Mouse (Mus musculus) megakaryocyte-erythroid progenitor cell, adult 5 weeks (primary cell): ENCODE measurements around the gene Lrfn3. TPM values are rescaled to one million over a fixed set of nuclear protein-coding genes. Genes with fewer than 3 reads are reported as not detected.

Experiments used
- polyA plus RNA-seq: library from polyadenylated mRNA; stranded (reverse); fragments of >175 nt; gene quantifications from 2 replicates; pipeline ENCODE4 v1.2.3, GENCODE M21; 2012

Lrfn3 gene
- polyA plus RNA-seq, result 0.11 TPM in 1 of 2 replicates, not detected in the other

DNA sequence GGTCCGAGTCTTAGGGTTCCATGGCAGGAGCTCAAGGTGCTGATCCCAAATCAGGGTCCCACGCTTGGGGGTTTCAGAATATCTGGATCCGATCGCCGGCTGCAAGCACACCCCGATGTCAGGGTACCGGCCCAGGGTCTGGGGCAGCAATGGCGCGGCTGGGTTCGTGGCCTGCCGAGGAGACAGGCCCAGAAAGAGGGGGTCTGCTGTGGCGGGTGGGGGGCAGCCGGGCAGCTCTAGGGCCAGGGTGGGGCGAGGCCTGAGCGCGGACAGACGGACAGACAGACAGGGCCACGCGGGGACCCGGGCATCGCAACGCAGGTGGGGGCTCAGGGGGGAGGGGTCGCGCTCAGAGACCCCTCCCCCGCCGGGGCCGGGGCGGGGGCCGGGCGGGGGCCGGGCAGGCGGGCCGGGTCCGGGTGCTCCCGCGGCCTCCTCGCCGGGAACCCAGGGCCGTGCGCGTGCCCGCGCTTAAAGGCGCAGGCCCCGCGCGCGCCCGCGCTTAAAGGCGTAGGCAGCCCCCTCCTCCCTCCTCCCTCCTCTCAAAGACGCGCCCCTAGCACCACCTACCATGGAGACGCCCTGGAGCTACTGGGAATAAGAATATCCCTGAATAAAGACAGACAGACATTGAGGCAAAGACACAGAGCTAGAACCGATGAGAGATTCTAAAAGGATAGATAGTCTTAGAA, at the start of gene Lrfn3:
Lrfn3 (minus strand) TSS at position 121 of the 692 bp plus-strand sequence.

DNA sequence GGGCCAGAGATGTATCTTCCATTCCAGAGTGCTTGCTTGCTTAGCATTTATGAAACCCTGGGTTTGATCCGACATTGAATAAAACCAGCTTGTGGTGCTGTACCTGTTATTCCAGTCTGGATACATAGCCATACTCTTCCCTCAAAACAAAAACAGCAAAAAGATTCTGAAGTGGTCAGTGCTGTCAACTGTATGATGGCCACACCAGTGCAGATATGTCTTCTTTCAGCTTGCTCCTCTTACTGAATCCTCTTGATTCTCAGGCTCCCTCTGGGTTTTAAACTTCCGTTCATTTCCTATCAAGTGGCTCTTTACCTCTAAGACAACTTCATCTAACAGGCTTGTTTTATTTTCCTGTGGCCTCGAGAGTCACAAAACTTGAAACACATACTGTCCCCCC, 38.8 kb downstream of the Lrfn3 start, which contains the start of gene Sdhaf1:
Sdhaf1 (minus strand) TSS at position 101 of the 400 bp plus-strand sequence.

DNA sequence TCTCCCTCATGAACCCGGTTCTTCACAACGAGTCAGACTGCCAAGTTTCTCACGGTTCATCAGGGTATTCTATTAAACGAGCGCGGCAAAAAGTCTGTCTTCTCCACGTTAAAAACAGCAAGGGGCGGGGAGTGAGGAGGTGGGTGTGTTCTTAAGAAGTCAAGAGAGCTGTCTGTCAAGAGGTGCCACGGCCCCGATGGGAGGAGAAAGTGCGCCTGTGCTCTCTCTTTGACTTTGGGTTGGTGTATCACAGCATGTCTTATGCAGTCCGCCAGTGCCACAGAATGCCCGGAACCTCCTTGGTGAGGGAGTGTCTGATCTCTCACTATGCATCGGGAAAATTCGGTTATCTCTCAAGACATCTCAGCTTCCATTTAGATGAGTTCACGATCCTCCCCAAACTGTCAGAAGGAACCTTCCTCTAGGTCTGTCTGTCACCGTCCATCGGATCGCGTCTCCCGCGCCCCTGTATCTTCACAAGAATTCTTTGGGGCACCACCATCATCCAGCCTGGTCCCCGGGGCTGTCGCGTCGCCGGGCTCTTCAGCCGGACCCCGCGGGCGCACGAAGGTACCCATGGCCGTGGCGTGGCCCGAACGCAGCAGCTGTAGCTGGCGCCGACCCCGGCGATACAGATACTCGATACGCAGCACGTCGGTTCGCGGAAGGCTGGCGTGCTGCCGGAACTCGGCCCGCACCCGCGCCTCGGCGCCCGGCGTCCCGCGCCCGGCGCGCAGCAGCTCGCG, 40.9 kb downstream of the Lrfn3 start, which contains the start of gene E130208F15Rik:
E130208F15Rik (plus strand) TSS at position 202 of the 746 bp plus-strand sequence.

DNA sequence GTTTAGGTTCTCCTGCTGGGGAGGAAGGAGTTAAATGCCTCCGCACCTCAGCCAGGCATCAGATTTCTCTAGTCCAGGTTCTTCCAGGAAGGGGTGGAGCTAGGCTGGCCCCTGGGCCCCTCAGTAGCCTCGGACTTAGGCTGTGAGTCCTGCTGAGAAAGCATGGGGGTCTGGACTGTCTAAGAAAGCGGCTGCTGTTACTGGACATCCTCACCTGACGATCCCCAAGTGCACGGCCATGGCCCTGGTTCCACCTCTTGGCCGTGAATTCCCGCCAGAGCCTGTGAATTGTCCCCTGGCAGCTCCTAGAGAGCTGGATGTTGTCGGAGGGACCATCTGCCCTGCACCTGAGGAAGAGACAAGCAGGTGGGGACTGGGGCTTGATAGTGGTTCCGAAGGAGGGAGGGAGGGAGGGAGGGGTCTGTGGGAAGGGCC, 47.8 kb downstream of the Lrfn3 start, which contains the start of gene Syne4:
Syne4 (plus strand) TSS at position 87 of the 435 bp plus-strand sequence.

DNA sequence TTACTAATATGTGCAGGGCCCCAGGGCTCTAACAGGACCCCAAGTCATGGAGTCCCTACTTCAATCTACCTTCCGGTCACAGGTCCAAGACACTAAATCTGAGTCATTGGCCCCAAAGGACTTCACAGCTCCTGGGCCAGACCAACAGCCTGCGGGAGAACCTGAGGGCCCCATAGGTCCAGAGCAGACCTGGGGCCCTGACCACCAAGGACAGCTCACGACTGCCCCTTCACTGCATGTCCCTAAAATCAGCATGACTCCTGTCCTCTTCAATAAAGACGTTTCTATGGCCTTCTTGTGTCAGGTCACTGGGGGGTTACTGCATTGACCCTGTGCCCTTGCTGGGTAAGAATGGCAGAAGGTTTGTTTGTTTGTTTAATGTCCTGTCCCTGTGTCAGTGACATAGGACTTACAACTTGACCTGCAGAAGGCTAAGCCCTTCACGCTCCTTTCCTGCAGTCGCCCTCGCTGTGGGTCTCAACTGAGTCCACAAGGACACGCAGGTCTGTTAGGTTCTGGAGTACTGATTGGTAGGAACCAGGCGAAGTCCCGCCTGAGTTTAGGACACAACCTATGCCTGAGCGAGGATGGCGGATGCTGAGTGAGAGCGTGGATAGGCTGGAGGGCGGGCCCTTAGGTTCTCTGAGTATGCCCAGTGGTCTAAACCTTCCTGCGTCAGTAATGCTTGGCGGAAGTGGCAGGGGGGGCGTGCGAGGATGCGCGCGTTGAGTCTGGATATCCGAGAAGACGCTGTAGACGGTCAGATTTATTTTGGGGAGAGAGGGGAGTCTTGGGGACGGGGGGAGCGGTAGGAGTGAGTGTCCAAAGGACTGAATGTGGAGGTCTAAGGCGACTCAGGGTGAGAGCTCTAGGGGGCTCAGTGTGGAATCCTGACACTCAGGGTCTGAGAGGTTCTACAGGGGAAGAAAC, 54.2 kb downstream of the Lrfn3 start, which contains the start of gene Alkbh6:
Alkbh6 (plus strand) TSS at position 642 of the 930 bp plus-strand sequence.

Other genes starting within 250 kb of the Lrfn3 start
- 6.9 and 11.1 TPM in 2 replicates for gene Zfp382, start 240.8 kb downstream of the Lrfn3 start, polyA plus RNA-seq
- gene Zfp146, start 193.0 kb downstream of the Lrfn3 start, polyA plus RNA-seq, result 11.1 and 15.2 TPM in 2 replicates
- 1.2 and 1.7 TPM in 2 replicates for gene Cox7a1, start 178.6 kb downstream of the Lrfn3 start, polyA plus RNA-seq
- 138 TPM in 2 replicates for gene Capns1, start 164.0 kb downstream of the Lrfn3 start, polyA plus RNA-seq
- 66.8 and 89.4 TPM in 2 replicates for gene Polr2i, start 130.8 kb downstream of the Lrfn3 start, polyA plus RNA-seq
- 42.3 and 54.7 TPM in 2 replicates for gene Tbcb, start 130.5 kb downstream of the Lrfn3 start, polyA plus RNA-seq
- 0.10 TPM in 2 replicates for gene Ovol3, start 127.0 kb downstream of the Lrfn3 start, polyA plus RNA-seq
- 0.30 and 0.38 TPM in 2 replicates for gene Thap8, start 82.7 kb downstream of the Lrfn3 start, polyA plus RNA-seq
- gene Wdr62, start 82.4 kb downstream of the Lrfn3 start, polyA plus RNA-seq, result 62.9 and 71.0 TPM in 2 replicates
- gene Clip3, start 71.0 kb downstream of the Lrfn3 start, polyA plus RNA-seq, result 0.36 and 0.95 TPM in 2 replicates
- gene Alkbh6, start 54.1 kb downstream of the Lrfn3 start, polyA plus RNA-seq, result 63.3 and 74.5 TPM in 2 replicates
- 1.6 and 2.0 TPM in 2 replicates for gene Syne4, start 48.0 kb downstream of the Lrfn3 start, polyA plus RNA-seq
- 0.48 and 0.54 TPM in 2 replicates for gene E130208F15Rik, start 41.0 kb downstream of the Lrfn3 start, polyA plus RNA-seq
- 8.0 and 10.3 TPM in 2 replicates for gene Sdhaf1, start 38.9 kb downstream of the Lrfn3 start, polyA plus RNA-seq
- 186 and 336 TPM in 2 replicates for gene Tyrobp, start 51.0 kb upstream of the Lrfn3 start, polyA plus RNA-seq
- 6.4 and 7.2 TPM in 2 replicates for gene Hcst, start 57.1 kb upstream of the Lrfn3 start, polyA plus RNA-seq
- 103 and 112 TPM in 2 replicates for gene Nfkbid, start 59.0 kb upstream of the Lrfn3 start, polyA plus RNA-seq
- 0.08 and 0.15 TPM in 2 replicates for gene Aplp1, start 82.8 kb upstream of the Lrfn3 start, polyA plus RNA-seq
- gene Kirrel2, start 94.9 kb upstream of the Lrfn3 start, polyA plus RNA-seq, result 0.05 and 0.13 TPM in 2 replicates
- gene Nphs1, start 95.5 kb upstream of the Lrfn3 start, polyA plus RNA-seq, result not detected in 2 replicates
- gene Prodh2, start 130.8 kb upstream of the Lrfn3 start, polyA plus RNA-seq, result not detected in 2 replicates
- 74.2 and 104 TPM in 2 replicates for gene Arhgap33, start 172.3 kb upstream of the Lrfn3 start, polyA plus RNA-seq
- 6.5 and 7.0 TPM in 2 replicates for gene Hspb6, start 189.4 kb upstream of the Lrfn3 start, polyA plus RNA-seq
- gene Proser3, start 189.5 kb upstream of the Lrfn3 start, polyA plus RNA-seq, result 20.5 and 24.2 TPM in 2 replicates
- 64.1 and 77.3 TPM in 2 replicates for gene Lin37, start 197.1 kb upstream of the Lrfn3 start, polyA plus RNA-seq
- 86.2 and 92.8 TPM in 2 replicates for gene U2af1l4, start 200.5 kb upstream of the Lrfn3 start, polyA plus RNA-seq
- gene Gm49396, start 200.6 kb upstream of the Lrfn3 start, polyA plus RNA-seq, result 3.0 and 6.0 TPM in 2 replicates
- 48.5 and 51.9 TPM in 2 replicates for gene Psenen, start 200.9 kb upstream of the Lrfn3 start, polyA plus RNA-seq
- 8.8 and 9.3 TPM in 2 replicates for gene Igflr1, start 202.7 kb upstream of the Lrfn3 start, polyA plus RNA-seq
- gene Kmt2b, start 226.0 kb upstream of the Lrfn3 start, polyA plus RNA-seq, result 80.2 and 109 TPM in 2 replicates
- gene Zbtb32, start 236.1 kb upstream of the Lrfn3 start, polyA plus RNA-seq, result 0.64 TPM in 1 of 2 replicates, not detected in the other